Mouse (Mus musculus) lung, postnatal 10 days (tissue): ENCODE results near the gene Atf4.

Experiments
- DNase-seq: peaks from one replicate; pipeline ENCODE4 v3.0.0; 2021

Atf4 gene

GRCm38 (mm10) chr15:80253530-80253929 lies 1.5 kb upstream of the Atf4 start:
- DNase-seq, result peak; percentile 40

GRCm38 (mm10) chr15:80254207-80254606 lies 777 bp upstream of the Atf4 start:
- DNase-seq, result peak; percentile 68

DNA sequence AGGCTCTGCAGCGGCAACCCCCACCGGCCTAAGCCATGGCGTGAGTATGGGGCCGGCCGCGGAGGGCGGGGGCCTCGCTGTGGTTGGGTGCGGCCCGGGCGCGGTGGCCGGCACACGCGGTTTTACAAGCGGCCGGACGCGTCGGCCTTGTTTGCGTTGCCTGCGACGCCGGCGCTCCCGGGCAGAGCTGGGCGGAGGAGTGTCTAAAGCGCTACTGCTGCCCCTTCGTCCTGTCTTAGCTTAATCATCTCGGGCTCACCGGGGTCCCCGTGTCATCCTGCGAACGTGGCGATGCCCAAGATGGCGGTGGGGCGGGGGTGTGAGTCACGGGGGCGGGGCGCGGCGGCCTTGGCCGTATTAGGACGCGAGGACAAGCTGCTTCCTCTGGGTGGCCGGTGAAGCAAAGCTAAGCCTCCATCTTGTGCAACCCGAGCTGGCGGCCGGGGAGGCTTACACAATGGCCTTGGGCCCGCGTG lies 700 bp downstream of the Atf4 start:
- DNase-seq, result peak; percentile 93

DNA sequence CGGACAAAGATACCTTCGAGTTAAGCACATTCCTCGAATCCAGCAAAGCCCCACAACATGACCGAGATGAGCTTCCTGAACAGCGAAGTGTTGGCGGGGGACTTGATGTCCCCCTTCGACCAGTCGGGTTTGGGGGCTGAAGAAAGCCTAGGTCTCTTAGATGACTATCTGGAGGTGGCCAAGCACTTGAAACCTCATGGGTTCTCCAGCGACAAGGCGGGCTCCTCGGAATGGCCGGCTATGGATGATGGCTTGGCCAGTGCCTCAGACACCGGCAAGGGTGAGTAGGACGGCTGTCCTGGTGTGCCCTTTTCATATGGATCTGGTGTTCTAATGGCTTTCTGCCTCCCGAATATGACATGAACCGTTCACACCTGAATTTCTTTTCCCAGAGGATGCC lies 1.3 kb downstream of the Atf4 start:
- DNase-seq, result peak; percentile 11

DNA sequence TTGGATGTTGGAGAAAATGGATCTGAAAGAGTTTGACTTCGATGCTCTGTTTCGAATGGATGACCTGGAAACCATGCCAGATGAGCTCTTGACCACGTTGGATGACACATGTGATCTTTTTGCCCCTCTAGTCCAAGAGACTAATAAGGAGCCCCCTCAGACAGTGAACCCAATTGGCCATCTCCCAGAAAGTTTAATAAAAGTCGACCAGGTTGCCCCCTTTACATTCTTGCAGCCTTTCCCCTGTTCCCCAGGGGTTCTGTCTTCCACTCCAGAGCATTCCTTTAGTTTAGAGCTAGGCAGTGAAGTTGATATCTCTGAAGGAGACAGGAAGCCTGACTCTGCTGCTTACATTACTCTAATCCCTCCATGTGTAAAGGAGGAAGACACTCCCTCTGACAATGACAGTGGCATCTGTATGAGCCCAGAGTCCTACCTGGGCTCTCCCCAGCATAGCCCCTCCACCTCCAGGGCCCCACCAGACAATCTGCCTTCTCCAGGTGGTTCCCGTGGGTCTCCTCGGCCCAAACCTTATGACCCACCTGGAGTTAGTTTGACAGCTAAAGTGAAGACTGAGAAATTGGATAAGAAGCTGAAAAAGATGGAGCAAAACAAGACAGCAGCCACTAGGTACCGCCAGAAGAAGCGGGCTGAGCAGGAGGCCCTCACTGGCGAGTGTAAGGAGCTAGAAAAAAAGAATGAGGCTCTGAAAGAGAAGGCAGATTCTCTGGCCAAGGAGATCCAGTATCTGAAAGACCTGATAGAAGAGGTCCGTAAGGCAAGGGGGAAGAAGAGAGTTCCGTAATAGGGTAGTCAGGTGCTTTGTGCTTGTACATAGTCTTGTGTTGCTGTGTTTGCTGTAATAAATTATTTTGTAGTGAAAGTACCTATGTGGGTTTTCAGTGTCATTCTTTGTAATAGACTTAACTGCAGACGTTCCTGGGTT lies 1.9 kb downstream of the Atf4 start:
- no peak for DNase-seq

DNA sequence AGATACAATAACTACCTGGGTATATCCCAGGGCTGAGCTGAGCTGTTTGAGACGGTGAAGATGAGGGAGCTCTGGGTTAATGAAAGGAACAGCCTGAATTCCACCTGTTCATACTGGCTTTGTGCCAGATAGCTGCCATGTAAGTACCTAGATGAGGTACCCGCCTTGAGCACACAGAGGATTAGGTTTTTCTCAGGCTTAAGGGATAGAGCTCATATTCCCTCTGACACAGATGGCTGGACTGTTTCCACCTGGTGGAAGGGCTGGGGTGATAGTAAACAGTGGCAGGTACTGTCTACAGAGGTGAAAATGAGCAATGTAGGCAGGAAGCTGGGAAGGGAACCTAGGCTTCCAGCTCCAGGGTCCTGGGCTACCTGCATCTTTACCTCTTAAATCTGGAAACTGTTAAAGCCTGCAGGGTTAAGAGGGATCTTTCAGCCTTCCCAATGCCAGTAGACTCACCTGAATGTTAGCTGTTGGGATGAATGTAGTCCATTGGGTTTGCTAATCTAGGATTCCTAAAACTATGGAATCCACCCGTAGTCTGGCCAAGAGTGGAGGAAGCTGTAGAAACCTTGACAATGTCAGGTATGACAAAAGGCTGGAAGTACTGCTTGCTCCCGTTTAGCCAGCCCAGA lies 2.7 kb downstream of the Atf4 start:
- DNase-seq, result peak; percentile 32

DNA sequence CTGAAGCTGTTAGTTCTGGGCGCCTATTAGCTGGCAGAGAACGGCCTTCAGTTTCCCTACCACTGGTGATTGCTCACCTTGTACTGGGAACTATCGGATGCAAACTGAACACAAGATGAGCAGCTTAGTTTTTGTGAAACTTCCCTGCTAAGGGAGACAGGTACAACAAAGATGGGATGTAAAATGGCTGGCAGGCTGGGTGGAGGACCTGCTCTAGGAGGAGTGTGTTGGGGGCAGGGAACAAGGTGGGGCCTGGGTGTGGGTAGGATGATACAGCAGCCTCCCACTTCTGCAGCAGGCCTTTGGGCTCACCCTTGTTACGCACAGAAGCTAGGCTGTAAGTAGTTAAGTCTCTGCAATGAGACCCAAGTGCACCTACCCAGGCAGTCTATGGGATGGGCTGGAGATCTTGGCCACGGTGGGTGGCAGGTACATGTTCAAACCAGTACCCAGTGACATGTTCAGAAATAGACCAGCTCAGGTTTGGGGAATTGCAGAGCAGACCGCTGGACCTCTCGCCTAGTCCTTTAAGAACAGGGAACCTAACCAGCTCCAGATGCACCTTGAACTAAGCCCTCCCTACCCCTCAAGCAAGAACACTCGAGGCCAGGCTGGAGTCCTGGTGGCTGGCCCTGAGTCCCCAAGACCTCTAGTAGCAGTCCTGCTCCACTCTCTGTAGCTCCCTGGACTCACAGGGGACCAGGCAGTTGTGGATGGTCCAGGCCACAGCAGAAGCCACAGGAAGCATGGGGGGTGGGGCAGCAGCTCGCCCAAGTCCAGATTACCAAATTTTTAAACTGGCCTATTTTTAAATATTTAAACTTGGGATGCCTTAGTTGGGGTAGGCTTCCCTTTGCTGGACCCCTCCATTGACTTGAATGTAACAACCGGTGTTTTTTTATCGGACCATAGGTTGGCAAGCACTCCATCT lies 3.5 kb downstream of the Atf4 start:
- DNase-seq, result peak; percentile 13

DNA sequence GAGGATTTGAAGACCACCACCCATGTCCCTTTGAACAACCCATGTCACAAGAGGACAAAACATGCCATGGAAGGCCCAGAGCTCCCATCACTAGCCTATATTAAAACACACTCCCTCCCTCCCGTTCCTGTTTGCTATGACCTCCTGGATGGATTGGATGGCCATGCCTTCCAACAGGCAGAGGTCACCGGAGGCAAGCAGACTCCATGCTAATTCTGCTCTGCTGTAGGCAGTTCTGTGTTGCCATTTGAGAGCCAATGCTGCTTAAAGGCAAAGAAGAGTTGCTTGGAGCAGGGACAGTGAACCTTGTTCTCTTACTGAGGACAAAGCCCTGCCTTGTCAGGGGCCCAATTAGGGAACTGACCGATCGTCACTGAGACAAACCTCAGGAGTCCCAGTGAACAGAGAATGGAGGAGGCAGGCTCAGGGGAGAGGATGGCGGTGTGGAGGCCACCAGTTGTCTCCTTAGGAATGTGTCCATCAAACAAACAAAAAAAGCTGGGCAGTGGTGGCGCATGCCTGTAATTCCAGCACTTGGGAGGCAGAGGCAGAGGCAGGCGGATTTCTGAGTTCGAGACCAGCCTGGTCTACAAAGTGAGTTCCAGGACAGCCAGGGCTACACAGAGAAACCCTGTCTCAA lies 4.5 kb downstream of the Atf4 start:
- DNase-seq, result no peak

GRCm38 (mm10) chr15:80260677-80261076 lies 5.7 kb downstream of the Atf4 start:
- peak; percentile 90 for DNase-seq

DNA sequence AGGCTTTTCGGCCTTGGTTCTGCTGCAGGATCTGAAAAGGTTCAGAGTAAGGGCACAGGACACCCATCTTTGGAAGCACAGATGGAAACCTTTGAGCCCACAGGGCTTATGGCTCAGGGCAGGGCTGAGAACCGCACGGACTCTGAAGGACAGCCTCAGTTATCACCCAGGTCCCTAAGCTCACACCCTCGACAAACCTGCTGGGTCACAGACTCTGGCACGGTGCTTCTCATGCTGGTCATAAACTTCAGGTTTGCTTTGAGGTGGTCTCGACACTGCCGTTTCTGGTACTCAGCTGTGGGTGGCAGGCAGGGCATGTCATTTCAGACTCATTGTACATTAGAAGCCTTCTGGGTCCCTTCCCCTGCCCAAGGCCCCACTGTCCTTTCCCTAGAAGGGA lies 6.1 kb downstream of the Atf4 start:
- DNase-seq, result no peak

- peak; percentile 93 for DNase-seq
These were observed 8.9 kb downstream of the Atf4 start, which contains the start of gene Rps19bp1 for GRCm38 (mm10) chr15:80263610-80264575. Gene Rps19bp1, minus strand, starts transcription at chr15:80264315.

- peak; percentile 86 for DNase-seq
These were observed 11.3 kb downstream of the Atf4 start for GRCm38 (mm10) chr15:80266281-80266680.

GRCm38 (mm10) chr15:80271858-80272396 lies 16.9 kb downstream of the Atf4 start:
- DNase-seq, result no peak

DNA sequence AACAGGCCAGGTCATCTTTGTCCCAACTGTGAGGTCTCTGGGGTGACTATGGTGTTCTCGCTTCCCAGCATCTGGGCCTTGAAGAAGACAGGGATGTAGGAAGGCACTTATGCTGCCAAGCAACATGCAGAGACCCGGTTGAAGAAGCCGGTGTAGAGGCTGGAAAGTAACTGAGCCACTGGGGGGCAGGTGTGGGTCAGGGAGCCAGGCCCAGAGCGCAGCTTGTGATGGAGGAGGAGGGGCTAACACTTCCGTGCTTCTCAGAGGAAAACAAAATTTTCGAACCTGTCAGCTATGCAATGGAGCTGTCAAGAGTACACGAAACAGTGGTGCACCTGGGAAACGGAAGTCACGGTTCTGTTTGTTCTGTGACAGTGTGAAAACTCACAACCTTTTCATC lies 22.1 kb downstream of the Atf4 start:
- DNase-seq, result no peak

DNA sequence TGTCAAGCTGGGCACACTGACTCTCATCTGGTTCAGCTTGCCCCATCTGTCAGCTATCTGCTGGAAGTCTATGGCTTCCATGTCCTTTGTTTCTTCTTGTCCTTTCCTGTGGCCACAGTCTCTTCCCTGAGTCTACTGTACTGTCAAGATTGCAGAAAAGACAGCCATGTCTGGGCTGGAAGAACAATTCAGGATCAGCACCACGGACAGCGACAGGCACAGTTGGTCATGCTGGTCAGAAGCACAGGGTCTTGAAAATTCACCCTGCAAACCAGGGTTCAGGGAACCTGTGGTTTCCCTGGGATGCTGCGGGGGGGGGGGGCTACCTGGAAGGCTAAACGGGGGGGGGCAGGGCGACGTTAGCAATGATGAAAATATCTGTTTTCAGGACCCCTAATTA lies 22.6 kb downstream of the Atf4 start:
- DNase-seq, result peak; percentile 82

- DNase-seq, result no peak
These were observed 23.3 kb downstream of the Atf4 start for GRCm38 (mm10) chr15:80278121-80278759.

- no peak for DNase-seq
These were observed 24.1 kb downstream of the Atf4 start for GRCm38 (mm10) chr15:80279053-80279452.

GRCm38 (mm10) chr15:80280646-80281045 lies 25.7 kb downstream of the Atf4 start:
- DNase-seq, result no peak

DNA sequence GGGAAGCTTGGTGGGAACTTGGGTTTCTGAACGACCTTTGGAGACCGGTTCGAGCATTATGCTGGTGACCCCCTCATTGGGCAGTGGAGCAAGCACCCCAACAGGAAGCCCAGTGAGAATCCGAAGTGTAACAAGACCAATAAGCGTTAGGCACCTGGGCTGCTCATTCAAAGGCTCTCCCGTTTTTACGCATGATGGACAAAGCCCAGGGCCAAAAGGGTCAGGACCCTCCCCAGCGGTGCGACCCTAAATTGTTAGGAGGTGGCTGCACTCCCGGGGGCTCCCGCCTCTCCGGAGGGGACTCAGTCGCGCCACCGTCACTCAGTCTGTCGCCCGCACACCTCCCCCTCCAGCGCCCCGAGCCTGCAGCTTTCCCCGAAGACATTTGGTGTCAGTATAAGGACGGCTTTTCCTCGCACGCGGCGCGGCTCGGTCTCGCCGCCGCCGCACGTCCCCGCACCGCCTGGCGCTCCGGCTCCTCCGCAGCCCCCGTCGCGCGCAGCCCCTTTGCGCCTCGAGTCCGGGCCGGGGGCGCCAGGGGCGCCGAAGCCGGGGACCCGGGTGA lies 31.9 kb downstream of the Atf4 start, which contains the start of gene Cacna1i:
Gene Cacna1i (plus strand): TSS at position 388 of the 565 bp plus-strand sequence.
- DNase-seq, result no peak

DNA sequence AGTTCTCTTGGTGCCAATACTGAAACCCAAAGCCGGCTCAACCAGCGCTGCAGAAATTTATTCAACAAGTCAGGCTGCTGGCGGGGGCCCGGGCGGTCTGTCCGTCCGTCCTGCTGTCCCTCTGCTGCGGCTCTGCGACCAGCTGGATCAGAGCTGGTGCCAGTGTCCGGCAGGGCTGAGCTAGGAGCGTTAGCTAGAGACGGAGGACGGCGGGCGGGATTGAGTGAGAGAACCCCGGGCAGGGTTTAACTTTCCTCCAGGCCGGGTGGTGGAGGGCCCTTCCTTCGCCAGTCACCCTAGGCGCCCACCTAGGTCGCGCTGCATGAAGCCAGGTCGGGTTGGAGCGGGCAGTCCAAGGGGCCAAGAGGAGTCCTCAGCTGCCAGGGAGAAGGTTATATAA lies 33.1 kb downstream of the Atf4 start:
- DNase-seq, result no peak
